Comparison of ENCODE assay signal across 9 mouse cellular contexts in the genomic region with DNA sequence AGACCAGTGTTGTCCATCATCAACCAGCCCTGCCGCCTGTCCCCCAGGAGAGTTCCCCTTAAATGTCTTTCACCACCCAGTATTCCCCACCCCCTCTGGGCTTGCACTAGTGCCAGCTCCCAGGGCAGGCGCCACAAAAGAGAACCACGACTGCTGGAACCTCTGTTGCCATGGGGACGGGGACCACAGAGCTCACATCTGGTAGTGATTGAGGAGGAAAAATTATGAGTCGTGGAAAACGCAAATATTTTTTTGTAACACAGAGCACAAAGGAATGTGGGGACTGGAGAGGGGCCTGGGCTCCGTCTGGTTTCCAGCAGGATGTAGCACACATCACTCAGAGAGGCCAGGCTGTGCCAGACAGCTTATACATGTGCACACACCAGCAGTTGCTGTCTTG. TPM values are rescaled to one million over a fixed set of nuclear protein-coding genes. Genes with fewer than 3 reads are reported as not detected.
DNase-seq lines count a peak whose midpoint lies in the region; ATAC-seq lines count a peak whose summit lies in the region.
"Had no signal": no experiment of that assay in that cellular context is flagged by ENCODE, and none has a peak within 500 bp of the region (broad histone marks: within the 10 kb centered on the region; RNA-seq: fewer than 3 reads in every experiment).

No protein-coding gene starts in this region.

- 0 out of 2 replicates have a peak overlapping the region, but pooled peaks have one; percentile 4 for H3K4me3 ChIP-seq in embryonic facial prominence, embryonic 13.5 days
- no peak overlapping the region for H3K4me3 ChIP-seq in heart, embryonic 15.5 days
- H3K4me3 ChIP-seq in lung, embryonic 16.5 days (ENCODE audit: low read length), result no peak overlapping the region

- H3K4me1 ChIP-seq in embryonic facial prominence, embryonic 13.5 days, result peaks cover 81% of the 10 kb centered on the region
- H3K4me1 ChIP-seq in heart, embryonic 15.5 days (replicated peaks), result peaks cover 55% of the 10 kb centered on the region
- H3K4me1 ChIP-seq in lung, embryonic 16.5 days (replicated peaks; ENCODE audit: control insufficient read depth, insufficient read depth, low read length), result peaks cover 53% of the 10 kb centered on the region

- 7% methylated on average over 7 of the region's 7 CpGs for WGBS in embryonic facial prominence, embryonic 13.5 days
- 31% methylated on average over 7 of the region's 7 CpGs for whole genome bisulfite sequencing in heart, embryonic 15.5 days
- WGBS in lung, embryonic 16.5 days, result 11% methylated on average over 7 of the region's 7 CpGs

- peak; percentile 86 for ATAC-seq in embryonic facial prominence, embryonic 13.5 days (ENCODE audit: insufficient number of reproducible peaks, insufficient read depth, low FRiP score, low TSS enrichment, low read depth)
- peak; percentile 19; the same call in 1 of the 2 replicates for ATAC-seq in heart, embryonic 15.5 days (replicated peaks; ENCODE audit: insufficient number of reproducible peaks, insufficient read depth, low FRiP score, low read depth)
- peak; percentile 74 for ATAC-seq in lung, embryonic 16.5 days (ENCODE audit: low read depth)

- peak overlapping the region; percentile 37 for H3K4me2 ChIP-seq in embryonic facial prominence, embryonic 13.5 days
- H3K4me2 ChIP-seq in heart, embryonic 15.5 days, result no peak overlapping the region
- H3K4me2 ChIP-seq in lung, embryonic 16.5 days (ENCODE audit: low read depth, low read length), result no peak overlapping the region

- peak overlapping the region; percentile 59 for H3K9ac ChIP-seq in embryonic facial prominence, embryonic 13.5 days
- H3K9ac ChIP-seq in heart, embryonic 15.5 days, result no peak overlapping the region
- no peak overlapping the region for H3K9ac ChIP-seq in lung, embryonic 16.5 days (ENCODE audit: low read length)

- peaks cover 37% of the 10 kb centered on the region for H3K36me3 ChIP-seq in embryonic facial prominence, embryonic 13.5 days
- H3K36me3 ChIP-seq in heart, embryonic 15.5 days, result no peaks in the 10 kb centered on the region
- peaks cover 2% of the 10 kb centered on the region; the same call in 1 of the 2 replicates for H3K36me3 ChIP-seq in lung, embryonic 16.5 days (ENCODE audit: control insufficient read depth, insufficient read depth, low read length)

- peaks cover 20% of the 10 kb centered on the region for H3K27me3 ChIP-seq in embryonic facial prominence, embryonic 13.5 days
- H3K27me3 ChIP-seq in heart, embryonic 15.5 days, result peaks cover 40% of the 10 kb centered on the region
- H3K27me3 ChIP-seq in lung, embryonic 16.5 days (ENCODE audit: control insufficient read depth, insufficient read depth, low read depth, low read length), result peaks cover 19% of the 10 kb centered on the region

- peak; percentile 95 for DNase-seq in heart, adult 11 months
- no peak for DNase-seq in heart, adult 8-10 months (ENCODE audit: low spot score)
- DNase-seq in ovary, postnatal 14 days (ENCODE audit: low spot score), result no peak
- no peak for DNase-seq in layer of hippocampus, postnatal 14 days (ENCODE audit: low spot score in 2 of 2)
- no peak for DNase-seq in left cerebral cortex, adult 8-10 months (ENCODE audit: low spot score in 2 of 2)

- peak overlapping the region; percentile 98 for H3K27ac ChIP-seq in embryonic facial prominence, embryonic 13.5 days
- peak overlapping the region; percentile 56 for H3K27ac ChIP-seq in heart, embryonic 15.5 days
- peak overlapping the region; percentile 80 for H3K27ac ChIP-seq in lung, embryonic 16.5 days (ENCODE audit: low read length)

- H3K9me3 ChIP-seq in embryonic facial prominence, embryonic 13.5 days, result no peaks in the 10 kb centered on the region
- H3K9me3 ChIP-seq in heart, embryonic 15.5 days (replicated peaks), result no peaks in the 10 kb centered on the region
- no peaks in the 10 kb centered on the region for H3K9me3 ChIP-seq in lung, embryonic 16.5 days (ENCODE audit: control insufficient read depth, low read length)

RNA-seq across cellular contexts. Expression of gene Scarf2, which starts 12.6 kb away (rescaled TPM):
- 1 to 10 TPM; 3.3 to 5.2 (median 4.4) TPM for total RNA-seq in heart, adult 8-10 months (2022)
- polyA plus RNA-seq in embryonic facial prominence, embryonic 13.5 days (2015; fragmentation: Nextera tagmentation; extraction: Ambion mirVana), result 30.9 and 39.0 TPM in 2 replicates
- polyA plus RNA-seq in heart, embryonic 15.5 days (2015; fragmentation: Nextera tagmentation; extraction: Ambion mirVana), result 6.6 and 11.3 TPM in 2 replicates
- 12.4 and 13.9 TPM in 2 replicates for polyA plus RNA-seq in lung, embryonic 16.5 days (2015; fragmentation: Nextera tagmentation; extraction: Ambion mirVana)
- total RNA-seq in layer of hippocampus, postnatal 14 days (2021), result 1 to 10 TPM; 3.9 TPM
- 1 to 10 TPM; 4.1 to 4.3 (median 4.1) TPM for total RNA-seq in left cerebral cortex, adult 8-10 months (2022)

RNA-seq across cellular contexts. Expression of gene B830017H08Rik, which starts 23.2 kb away (rescaled TPM):
- total RNA-seq in heart, adult 8-10 months (2022), result not detected
- 0.36 and 0.45 TPM in 2 replicates for polyA plus RNA-seq in embryonic facial prominence, embryonic 13.5 days (2015; fragmentation: Nextera tagmentation; extraction: Ambion mirVana)
- polyA plus RNA-seq in heart, embryonic 15.5 days (2015; fragmentation: Nextera tagmentation; extraction: Ambion mirVana), result not detected in 2 replicates
- polyA plus RNA-seq in lung, embryonic 16.5 days (2015; fragmentation: Nextera tagmentation; extraction: Ambion mirVana), result not detected in 2 replicates
- 1 to 10 TPM; 5.8 to 6.3 TPM for total RNA-seq in layer of hippocampus, postnatal 14 days (2021)
- total RNA-seq in left cerebral cortex, adult 8-10 months (2022), result 1 to 10 TPM; 2.7 to 5.1 (median 3.8) TPM
- polyA plus RNA-seq: gonadal fat pad, adult 2 months had no signal

RNA-seq across cellular contexts. Expression of gene Car15, which starts 28.5 kb away (rescaled TPM):
- 1 to 10 TPM; 1.3 to 2.3 (median 1.9) TPM for total RNA-seq in heart, adult 8-10 months (2022)
- polyA plus RNA-seq in embryonic facial prominence, embryonic 13.5 days (2015; fragmentation: Nextera tagmentation; extraction: Ambion mirVana), result 2.2 and 3.0 TPM in 2 replicates
- polyA plus RNA-seq in heart, embryonic 15.5 days (2015; fragmentation: Nextera tagmentation; extraction: Ambion mirVana), result 1.5 and 2.1 TPM in 2 replicates
- 4.1 and 4.5 TPM in 2 replicates for polyA plus RNA-seq in lung, embryonic 16.5 days (2015; fragmentation: Nextera tagmentation; extraction: Ambion mirVana)
- total RNA-seq in layer of hippocampus, postnatal 14 days (2021), result 10 to 100 TPM; 12.9 to 13.8 TPM
- 10 to 100 TPM in 1 of 4 experiments, 1 to 10 TPM in 3; 6.5 to 13.3 (median 7.8) TPM for total RNA-seq in left cerebral cortex, adult 8-10 months (2022)

RNA-seq across cellular contexts. Expression of gene Klhl22, which starts 50.3 kb away (rescaled TPM):
- total RNA-seq in heart, adult 8-10 months (2022), result 10 to 100 TPM; 18.8 to 23.0 (median 19.4) TPM
- 88.8 and 97.7 TPM in 2 replicates for polyA plus RNA-seq in embryonic facial prominence, embryonic 13.5 days (2015; fragmentation: Nextera tagmentation; extraction: Ambion mirVana)
- 33.0 and 45.7 TPM in 2 replicates for polyA plus RNA-seq in heart, embryonic 15.5 days (2015; fragmentation: Nextera tagmentation; extraction: Ambion mirVana)
- 59.0 and 62.8 TPM in 2 replicates for polyA plus RNA-seq in lung, embryonic 16.5 days (2015; fragmentation: Nextera tagmentation; extraction: Ambion mirVana)
- 100 to 1,000 TPM in 1 of 2 experiments, 10 to 100 TPM in 1; 91.8 to 108 TPM for total RNA-seq in layer of hippocampus, postnatal 14 days (2021)
- 100 to 1,000 TPM in 1 of 4 experiments, 10 to 100 TPM in 3; 82.2 to 105 (median 95.4) TPM for total RNA-seq in left cerebral cortex, adult 8-10 months (2022)

Comparison
In these comparisons a context has a peak if more than half of its experiments do, and no peak if none do; other contexts are left out.
1. ATAC-seq: peak in every context shown above with its lines; median percentile 86 in embryonic facial prominence, embryonic 13.5 days; 74 in lung, embryonic 16.5 days; 19 in heart, embryonic 15.5 days.